Mouse (Mus musculus) telencephalon, adult 2 months (tissue): ENCODE measurements around the gene Krt76.

Experiments used
- DNase-seq: peaks from one replicate; pipeline ENCODE4 v3.0.0-alpha.2; 2011; ENCODE audit warnings: low read depth, low spot score

Gene Krt76

GRCm38 (mm10) chr15:101860421-101861130, 32.1 kb downstream of the Krt76 start:
- no peak for DNase-seq

- peak; percentile 33 for DNase-seq
These were observed 33.0 kb downstream of the Krt76 start for GRCm38 (mm10) chr15:101859735-101860170.

- DNase-seq: no peak
These were observed 33.9 kb downstream of the Krt76 start for GRCm38 (mm10) chr15:101858673-101859425.

GRCm38 (mm10) chr15:101856696-101857095, 36.0 kb downstream of the Krt76 start:
- no peak for DNase-seq

GRCm38 (mm10) chr15:101855732-101856131, 37.0 kb downstream of the Krt76 start:
- no peak for DNase-seq

GRCm38 (mm10) chr15:101854294-101854693, 38.4 kb downstream of the Krt76 start:
- no peak for DNase-seq

- no peak for DNase-seq
These were observed 40.1 kb downstream of the Krt76 start for GRCm38 (mm10) chr15:101852571-101852970.

- no peak for DNase-seq
These were observed 42.0 kb downstream of the Krt76 start, which contains the start of gene Krt1 for GRCm38 (mm10) chr15:101850694-101851093. Gene Krt1 (minus strand): TSS chr15:101850794.

GRCm38 (mm10) chr15:101845971-101846403, 46.7 kb downstream of the Krt76 start:
- no peak for DNase-seq

GRCm38 (mm10) chr15:101843192-101843591, 49.5 kb downstream of the Krt76 start:
- DNase-seq: no peak

- no peak for DNase-seq
These were observed 57.9 kb downstream of the Krt76 start for GRCm38 (mm10) chr15:101834784-101835328.
